Mouse (Mus musculus) stomach, embryonic 14.5 days (tissue): ENCODE measurements at regions not wholly inside any gene's neighbourhood (a gene's known extent, or its start where the extent isn't known, plus 50 kb on each side); places are given as distances from the start of the nearest gene placed in this dataset.

Experiments used
- ATAC-seq: fragments of 200-750 bp; cut with Nextera tagmentation; 2 replicates; pipeline ENCODE4 v1.8.0; 2017; ENCODE audit warnings: low read depth, moderate TSS enrichment; ENCODE audit not compliant: insufficient number of reproducible peaks, insufficient read depth, low FRiP score
- H3K27ac ChIP-seq: fragments of 300-500 bp; sonication (generic); 2 replicates; pipeline ENCODE4 v1.5.1; 2014; ENCODE audit warnings: mild to moderate bottlenecking, low read length, moderate library complexity, mixed read lengths
- H3K27me3 ChIP-seq: fragments of 300-500 bp; sonication (generic); 2 replicates; pipeline ENCODE4 v1.6.1; 2014; ENCODE audit warnings: low read length, control low read depth, mixed read lengths; ENCODE audit not compliant: control insufficient read depth, insufficient read depth
- H3K36me3 ChIP-seq: fragments of 300-500 bp; sonication (generic); 2 replicates; pipeline ENCODE4 v1.6.1; 2014; ENCODE audit warnings: mild to moderate bottlenecking, control low read depth, low read length, moderate library complexity, mixed read lengths; ENCODE audit not compliant: control insufficient read depth, insufficient read depth
- H3K4me1 ChIP-seq: fragments of 300-500 bp; sonication (generic); 2 replicates; pipeline ENCODE4 v1.6.1; 2014; ENCODE audit warnings: low read length, control low read depth, mixed read lengths; ENCODE audit not compliant: control insufficient read depth, insufficient read depth
- H3K4me2 ChIP-seq: fragments of 300-500 bp; sonication (generic); replicated peaks from 2 replicates; pipeline ENCODE4 v1.6.1; 2014; ENCODE audit warnings: low read depth, low read length, control low read depth
- H3K4me3 ChIP-seq: fragments of 300-500 bp; sonication (generic); 2 replicates; pipeline ENCODE4 v1.5.1; 2014; ENCODE audit warnings: low read depth, low read length, control low read depth
- H3K9ac ChIP-seq: fragments of 300-500 bp; sonication (generic); replicated peaks from 2 replicates; pipeline ENCODE4 v1.6.1; 2014; ENCODE audit warnings: low read depth, mild to moderate bottlenecking, control low read depth, low read length, moderate library complexity, mixed read lengths
- H3K9me3 ChIP-seq: fragments of 300-500 bp; sonication (generic); 2 replicates; pipeline ENCODE4 v1.6.1; 2016; ENCODE audit warnings: low read depth, low read length, control low read depth; ENCODE audit not compliant: control insufficient read depth
- WGBS: fragments of 180-500 bp; shearing (Covaris S2); extraction: QIAGEN DNeasy Blood & Tissue Kit; methylation state at CpG from one replicate; pipeline ENCODE4 v1.1.7; 2014; 5-methylcytosine and 5-hydroxymethylcytosine counted together

DNA sequence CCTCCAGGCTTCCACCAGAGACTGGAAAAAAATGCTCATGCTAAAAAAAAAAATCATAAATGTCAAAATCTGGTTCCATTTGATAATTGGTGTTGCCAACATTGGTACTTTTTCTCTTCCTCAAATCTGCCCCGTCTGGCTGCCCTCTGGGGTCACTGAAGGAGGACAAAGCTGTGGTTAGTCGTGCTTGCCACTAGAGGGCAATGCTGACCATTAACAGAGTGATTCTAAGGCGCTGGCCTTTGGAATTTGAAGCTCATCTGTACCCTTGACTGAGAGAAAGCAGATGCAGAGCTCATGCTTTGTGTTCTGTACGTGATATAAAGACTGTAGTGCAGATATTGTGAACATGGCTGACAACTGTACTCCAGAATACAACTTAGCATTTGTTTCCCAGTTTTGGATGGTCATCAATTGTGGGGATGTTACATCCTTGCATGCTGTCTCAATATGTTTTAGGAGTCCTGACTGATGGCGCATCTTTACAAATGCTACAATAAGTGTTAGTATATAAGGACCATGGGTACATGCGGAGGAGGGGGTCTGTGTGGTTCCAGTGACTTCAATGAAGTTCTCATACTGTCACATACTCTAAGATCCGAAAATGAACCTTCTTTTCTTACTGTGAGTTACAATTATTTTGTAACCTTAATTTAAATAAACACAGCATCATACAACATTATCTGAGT lies 109.0 kb upstream of the Dkk2 start:
- Histone ChIP-seq H3K36me3 (no peaks in the 10 kb centered on the region), H3K27me3 (no peaks in the 10 kb centered on the region), H3K4me2 (no peak overlapping the region), H3K4me3 (no peak overlapping the region), H3K4me1 (no peaks in the 10 kb centered on the region), H3K9ac (no peak overlapping the region), H3K27ac (no peak overlapping the region), H3K9me3 (no peaks in the 10 kb centered on the region; the same call in 1 of the 2 replicates)
- ATAC-seq: peak; percentile 79; the same call in 1 of the 2 replicates
- 39% methylated on average over 7 of the region's 7 CpGs for WGBS

DNA sequence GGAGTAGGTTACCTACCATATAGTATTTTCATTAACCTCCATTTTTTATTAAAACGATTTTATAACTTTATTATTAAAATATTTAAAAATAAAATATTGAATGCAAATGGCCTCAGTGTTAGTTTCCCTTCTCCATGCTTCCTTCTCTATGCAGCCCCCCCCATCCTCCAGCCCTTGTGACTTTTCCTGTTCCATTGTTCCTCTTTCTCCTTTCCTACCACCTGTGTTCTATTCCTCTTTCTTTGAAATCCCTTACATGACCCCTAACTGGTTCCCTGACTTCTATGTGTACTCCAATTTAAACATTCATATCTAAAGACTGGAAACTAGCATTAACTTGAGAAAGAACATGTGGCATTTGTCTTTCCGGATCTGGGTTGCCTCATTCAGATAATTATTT lies 101.8 kb upstream of the Dkk2 start:
- no peaks in the 10 kb centered on the region for H3K27me3 ChIP-seq
- no peaks in the 10 kb centered on the region for H3K36me3 ChIP-seq
- H3K4me1 ChIP-seq: no peaks in the 10 kb centered on the region
- no peak overlapping the region for H3K27ac ChIP-seq
- ATAC-seq: no peak
- no peak overlapping the region for H3K4me3 ChIP-seq
- no peak overlapping the region for H3K4me2 ChIP-seq
- H3K9ac ChIP-seq: no peak overlapping the region
- WGBS: 72% methylated on average over 2 of the region's 2 CpGs
- no peaks in the 10 kb centered on the region for H3K9me3 ChIP-seq

GRCm38 (mm10) chr3:131998838-131999613 lies 86.1 kb upstream of the Dkk2 start:
- Histone ChIP-seq H3K4me2 (no peak overlapping the region), H3K27me3 (no peaks in the 10 kb centered on the region), H3K9me3 (no peaks in the 10 kb centered on the region), H3K4me3 (no peak overlapping the region), H3K4me1 (no peaks in the 10 kb centered on the region), H3K36me3 (no peaks in the 10 kb centered on the region), H3K9ac (no peak overlapping the region), H3K27ac (no peak overlapping the region; the same call in 1 of the 2 replicates)
- ATAC-seq: no peak
- 35% methylated on average over 6 of the region's 6 CpGs for WGBS

- no peak for ATAC-seq
- 67% methylated on average over 7 of the region's 7 CpGs for WGBS
- Histone ChIP-seq H3K4me1 (no peaks in the 10 kb centered on the region), H3K4me3 (no peak overlapping the region), H3K36me3 (no peaks in the 10 kb centered on the region), H3K4me2 (no peak overlapping the region), H3K27ac (no peak overlapping the region), H3K9me3 (no peaks in the 10 kb centered on the region), H3K9ac (no peak overlapping the region), H3K27me3 (no peaks in the 10 kb centered on the region)
Observed at GRCm38 (mm10) chr3:132006191-132006590, 78.9 kb upstream of the Dkk2 start.

- no peaks in the 10 kb centered on the region for H3K36me3 ChIP-seq
- H3K4me3 ChIP-seq: no peak overlapping the region
- no peak overlapping the region for H3K27ac ChIP-seq
- H3K4me2 ChIP-seq: no peak overlapping the region
- H3K27me3 ChIP-seq: no peaks in the 10 kb centered on the region
- H3K4me1 ChIP-seq: no peaks in the 10 kb centered on the region
- 59% methylated on average over 11 of the region's 11 CpGs for WGBS
- H3K9ac ChIP-seq: no peak overlapping the region
- no peak for ATAC-seq
- H3K9me3 ChIP-seq: no peaks in the 10 kb centered on the region
Observed at GRCm38 (mm10) chr3:132006912-132007311, 78.2 kb upstream of the Dkk2 start.

DNA sequence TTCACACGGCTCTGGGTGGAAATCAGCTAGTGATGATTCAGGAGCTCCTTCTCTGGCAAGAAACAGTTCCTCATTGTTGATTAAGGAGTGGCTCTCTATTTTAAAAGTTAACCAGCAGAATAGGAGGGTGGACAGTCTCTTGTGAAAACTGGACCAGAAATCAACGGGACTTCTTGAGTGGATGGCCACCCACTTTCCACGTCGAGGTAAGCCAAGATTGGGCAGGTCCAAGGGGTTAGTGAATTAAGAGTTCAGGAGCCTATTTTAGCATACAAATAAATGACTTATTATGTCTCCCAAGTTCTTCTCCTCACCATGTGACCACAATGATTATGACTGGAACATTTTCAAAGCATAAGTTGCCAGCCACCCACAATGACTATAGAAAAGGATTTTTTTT lies 77.7 kb upstream of the Dkk2 start:
- H3K9ac ChIP-seq: no peak overlapping the region
- WGBS: 74% methylated on average over 4 of the region's 4 CpGs
- no peak overlapping the region for H3K4me3 ChIP-seq
- H3K9me3 ChIP-seq: no peaks in the 10 kb centered on the region
- no peaks in the 10 kb centered on the region for H3K4me1 ChIP-seq
- no peak overlapping the region for H3K4me2 ChIP-seq
- H3K36me3 ChIP-seq: no peaks in the 10 kb centered on the region
- no peak for ATAC-seq
- no peak overlapping the region for H3K27ac ChIP-seq
- H3K27me3 ChIP-seq: no peaks in the 10 kb centered on the region

GRCm38 (mm10) chr3:132015205-132015604 lies 69.9 kb upstream of the Dkk2 start:
- H3K4me2 ChIP-seq: no peak overlapping the region
- no peak overlapping the region for H3K9ac ChIP-seq
- WGBS: 62% methylated on average over 6 of the region's 6 CpGs
- no peaks in the 10 kb centered on the region for H3K9me3 ChIP-seq
- H3K36me3 ChIP-seq: no peaks in the 10 kb centered on the region
- H3K4me1 ChIP-seq: no peaks in the 10 kb centered on the region
- ATAC-seq: no peak
- no peak overlapping the region for H3K4me3 ChIP-seq
- no peak overlapping the region for H3K27ac ChIP-seq
- H3K27me3 ChIP-seq: no peaks in the 10 kb centered on the region

GRCm38 (mm10) chr3:132017485-132018261 lies 67.4 kb upstream of the Dkk2 start:
- no peak overlapping the region for H3K9ac ChIP-seq
- no peaks in the 10 kb centered on the region for H3K27me3 ChIP-seq
- no peak overlapping the region for H3K4me2 ChIP-seq
- no peaks in the 10 kb centered on the region for H3K9me3 ChIP-seq
- peaks cover 5% of the 10 kb centered on the region; the same call in 1 of the 2 replicates for H3K4me1 ChIP-seq
- no peak overlapping the region for H3K4me3 ChIP-seq
- 27% methylated on average over 15 of the region's 15 CpGs for WGBS
- no peak for ATAC-seq
- H3K36me3 ChIP-seq: no peaks in the 10 kb centered on the region
- no peak overlapping the region for H3K27ac ChIP-seq
